Mouse (Mus musculus) lung, adult 18-20 months (tissue): ENCODE data around the gene Insc.
A peak's percentile ranks its signal among the peaks of the same experiment; 100 is the strongest.

Experiments
- DNase-seq, 2 experiments: peaks; one replicate each; pipeline ENCODE4 v3.0.0; 2022; ENCODE audit warnings: mixed read lengths in 2 of 2

Insc gene

GRCm38 (mm10) chr7:114765273-114765672, 21.8 kb downstream of the Insc start:
- DNase-seq = no peak

GRCm38 (mm10) chr7:114766523-114766922, 23.0 kb downstream of the Insc start:
- no peak for DNase-seq

- no peak for DNase-seq
Observed at GRCm38 (mm10) chr7:114768516-114768915, 25.0 kb downstream of the Insc start.

GRCm38 (mm10) chr7:114769041-114769440, 25.5 kb downstream of the Insc start:
- DNase-seq = no peak

- no peak for DNase-seq
Observed at GRCm38 (mm10) chr7:114770586-114770985, 27.1 kb downstream of the Insc start.

- no peak for DNase-seq
Observed at GRCm38 (mm10) chr7:114771801-114772200, 28.3 kb downstream of the Insc start.

- DNase-seq = no peak
Observed at GRCm38 (mm10) chr7:114773781-114774180, 30.3 kb downstream of the Insc start.

- no peak for DNase-seq
Observed at GRCm38 (mm10) chr7:114775856-114776255, 32.4 kb downstream of the Insc start.

GRCm38 (mm10) chr7:114778156-114778770, 34.8 kb downstream of the Insc start:
- no peak for DNase-seq

GRCm38 (mm10) chr7:114779056-114779660, 35.7 kb downstream of the Insc start:
- no peak for DNase-seq

- no peak for DNase-seq
Observed at GRCm38 (mm10) chr7:114783291-114783690, 39.8 kb downstream of the Insc start.

GRCm38 (mm10) chr7:114791087-114791486, 47.6 kb downstream of the Insc start:
- DNase-seq = no peak

GRCm38 (mm10) chr7:114792026-114792425, 48.5 kb downstream of the Insc start:
- no peak for DNase-seq

GRCm38 (mm10) chr7:114794400-114794799, 50.9 kb downstream of the Insc start:
- DNase-seq = no peak

GRCm38 (mm10) chr7:114802576-114802975, 59.1 kb downstream of the Insc start:
- no peak for DNase-seq

- DNase-seq = no peak
Observed at GRCm38 (mm10) chr7:114805311-114805710, 61.8 kb downstream of the Insc start.

GRCm38 (mm10) chr7:114807343-114807742, 63.8 kb downstream of the Insc start:
- no peak for DNase-seq

- no peak for DNase-seq
Observed at GRCm38 (mm10) chr7:114808341-114808740, 64.8 kb downstream of the Insc start.

- peak; percentile 53 to 62 for DNase-seq
Observed at GRCm38 (mm10) chr7:114817291-114817806, 73.9 kb downstream of the Insc start.

- DNase-seq = no peak
Observed at GRCm38 (mm10) chr7:114817879-114818278, 74.4 kb downstream of the Insc start.

- DNase-seq = no peak
Observed at GRCm38 (mm10) chr7:114818351-114818750, 74.9 kb downstream of the Insc start.

- no peak for DNase-seq
Observed at GRCm38 (mm10) chr7:114818836-114819235, 75.3 kb downstream of the Insc start.

GRCm38 (mm10) chr7:114822736-114823135, 79.2 kb downstream of the Insc start:
- DNase-seq = no peak

- no peak for DNase-seq
Observed at GRCm38 (mm10) chr7:114827360-114827759, 83.9 kb downstream of the Insc start.
